Mouse (Mus musculus) G1E (cell line): ENCODE measurements around the gene H2-DMa.

Experiments used
- CTCF ChIP-seq: IDR thresholded peaks from 2 replicates; pipeline ENCODE4 v1.5.1; 2012; ENCODE audit warnings: low read depth, low read length, inconsistent platforms, mixed read lengths
- GATA1 ChIP-seq: IDR thresholded peaks from 2 replicates; pipeline ENCODE4 v1.6.1; 2012; ENCODE audit warnings: borderline replicate concordance, low read length, inconsistent platforms, mixed read lengths
- POLR2AphosphoS5 ChIP-seq: IDR thresholded peaks from 2 replicates; pipeline ENCODE4 v1.6.1; 2012; ENCODE audit warnings: low read depth, low read length, inconsistent platforms; ENCODE audit not compliant: insufficient replicate concordance

GRCm38 (mm10) chr17:34177179-34177578 is 57.8 kb downstream of the H2-DMa start:
- TF ChIP-seq GATA1 (no peak), POLR2AphosphoS5 (no peak), CTCF (no peak; the same call in 1 of the 2 replicates)
